Mouse (Mus musculus) neutrophil, adult 59 days (primary cell): ENCODE measurements around the gene Hcls1. TPM values are rescaled to one million over a fixed set of nuclear protein-coding genes. Genes with fewer than 3 reads are reported as not detected.

Experiments
- total RNA-seq, 2 experiments: library from RNA; stranded (reverse); gene quantifications; 1 replicate in 1 of 2; 2 replicates in 1 of 2; pipeline ENCODE4 v1.2.4; 2023

Gene Hcls1
- 100 to 1,000 TPM; 434 to 439 TPM for total RNA-seq

DNA sequence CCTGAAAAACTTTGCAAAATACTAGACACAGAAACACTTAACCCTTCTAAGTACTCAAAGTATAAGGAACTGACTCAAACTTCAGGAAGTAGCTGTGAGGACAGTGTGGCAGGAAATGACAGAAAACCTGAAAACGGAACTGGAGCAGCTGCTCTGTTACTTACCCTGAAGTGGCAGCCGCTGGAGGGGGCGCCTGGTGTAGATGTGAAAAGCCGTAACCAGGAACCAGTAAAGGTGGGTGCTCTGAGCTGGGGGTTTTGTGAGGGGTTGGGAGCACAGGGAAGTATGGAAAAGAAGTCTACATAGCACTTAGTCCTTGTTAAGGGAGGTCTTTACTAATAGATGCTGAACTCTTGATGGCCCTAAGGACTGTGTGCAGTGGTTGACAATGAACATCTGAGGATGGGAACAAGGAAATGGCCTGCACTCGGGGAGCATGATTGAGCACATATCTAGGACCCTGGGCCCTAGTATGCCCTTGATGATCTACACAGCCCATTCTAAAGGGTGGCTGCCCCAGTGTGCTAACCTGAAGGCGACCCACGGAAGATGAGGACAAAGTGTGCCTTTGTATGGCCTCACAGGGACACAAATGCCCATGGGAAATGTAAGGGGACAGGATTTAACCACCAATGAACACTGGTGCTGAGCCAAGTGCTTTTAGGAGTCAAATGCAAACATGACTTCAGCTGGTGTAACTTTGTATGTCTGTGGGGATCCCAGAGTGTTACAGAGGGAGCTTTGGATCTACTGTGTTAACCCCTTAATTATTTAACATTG is at the start of gene Hcls1:
Gene Hcls1 (plus strand): TSS at position 143 of the 780 bp plus-strand sequence.

DNA sequence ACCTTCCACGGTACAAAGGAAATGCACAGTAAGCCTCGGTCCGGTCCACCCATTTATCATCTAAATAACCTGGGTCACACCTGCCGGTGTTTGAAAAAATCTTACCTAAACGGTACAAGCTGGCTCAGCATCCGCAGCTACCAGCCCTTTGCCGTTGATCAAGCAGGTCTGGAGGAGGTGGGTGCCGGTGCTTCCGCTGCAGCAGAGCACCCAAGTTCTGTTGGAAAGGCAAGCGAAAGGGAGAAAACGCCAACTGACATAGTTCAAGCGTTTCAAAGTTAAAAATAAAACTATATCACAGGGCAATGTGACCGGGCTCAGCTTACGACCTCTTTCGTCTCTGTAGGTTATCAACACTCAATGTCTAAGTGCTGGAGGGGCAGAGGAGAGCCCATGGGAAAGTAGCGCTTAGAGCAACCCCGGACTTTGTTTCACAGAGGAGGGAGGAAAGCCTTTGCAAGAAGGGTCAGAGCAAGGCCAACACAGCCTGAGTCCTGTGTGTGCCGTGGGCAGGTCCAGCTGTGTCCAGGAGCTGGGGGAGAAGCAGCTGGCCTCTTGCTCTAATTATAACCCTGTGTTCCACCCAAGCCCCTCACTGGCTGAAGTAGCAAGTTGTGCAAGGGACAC is 55.3 kb downstream of the Hcls1 start, which contains the start of gene Fbxo40:
Gene Fbxo40 (minus strand): TSS at position 469 of the 627 bp plus-strand sequence.

DNA sequence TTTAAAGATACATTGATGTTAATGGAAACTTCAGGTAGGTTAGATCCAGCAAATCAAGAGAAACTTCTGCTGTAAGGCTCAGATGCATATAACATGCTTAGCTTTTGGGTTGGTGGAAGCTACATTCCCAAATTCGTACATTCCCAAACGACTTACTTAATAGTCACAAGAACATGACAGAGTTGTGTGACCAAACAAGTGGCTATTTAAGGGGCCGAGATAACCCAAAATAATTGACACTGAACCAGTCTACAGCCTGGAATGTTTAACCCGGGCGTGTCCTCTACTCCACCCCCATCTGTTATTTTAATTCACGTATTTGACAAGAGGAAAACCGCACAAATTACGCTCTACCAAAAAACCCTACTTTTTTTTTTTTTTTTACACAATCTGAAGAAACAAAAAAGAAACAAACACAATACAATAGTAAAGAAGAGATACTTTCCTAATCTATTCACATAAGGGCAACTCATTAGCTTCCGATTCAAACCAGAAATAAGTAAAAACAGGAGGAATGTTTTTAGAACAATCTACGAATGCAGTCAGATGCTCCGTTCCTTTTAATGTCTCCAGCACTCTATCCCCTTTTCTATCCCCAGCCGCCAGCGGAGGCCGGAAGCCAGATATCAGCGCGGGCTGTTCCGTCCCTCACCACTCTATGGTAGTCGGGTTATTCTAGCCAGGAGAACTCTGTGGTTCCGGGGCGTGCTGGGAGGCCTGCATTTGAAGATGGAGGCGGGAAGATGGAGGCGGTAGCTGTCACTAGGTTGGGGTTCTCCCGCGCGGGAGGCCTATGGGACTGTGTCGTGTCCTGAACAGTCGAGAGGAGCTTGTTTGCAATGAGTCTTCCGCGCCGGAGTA is 76.5 kb downstream of the Hcls1 start, which contains the start of gene Polq:
Gene Polq (plus strand): TSS at position 726 of the 861 bp plus-strand sequence.

Other genes with a start within 250 kb of the Hcls1 start
- under 1 TPM; 0.40 to 0.44 TPM for gene Ildr1, start 241.0 kb upstream of the Hcls1 start, total RNA-seq
- 1 to 10 TPM; 4.2 to 6.1 TPM for gene Slc15a2, start 150.0 kb upstream of the Hcls1 start, total RNA-seq
- 1 to 10 TPM; 7.5 to 7.8 TPM for gene Iqcb1, start 106.6 kb upstream of the Hcls1 start, total RNA-seq
- gene Eaf2, start 60.0 kb upstream of the Hcls1 start, total RNA-seq, result 1 to 10 TPM; 1.9 to 3.3 TPM
- 10 to 100 TPM; 25.5 to 26.8 TPM for gene Golgb1, start 59.8 kb upstream of the Hcls1 start, total RNA-seq
- gene Fbxo40, start 55.5 kb downstream of the Hcls1 start, total RNA-seq, result under 1 TPM in 1 of 2 experiments, not detected in 1; 0.40 TPM
- gene Polq, start 76.8 kb downstream of the Hcls1 start, total RNA-seq, result 10 to 100 TPM in 1 of 2 experiments, 1 to 10 TPM in 1; 9.5 to 10.2 TPM